Mouse (Mus musculus): ENCODE results near the gene Nudt2. TPM values are rescaled to one million over a fixed set of nuclear protein-coding genes. Genes with fewer than 3 reads are reported as not detected.

Gene Nudt2
- polyA plus RNA-seq, 1 experiment from 2014 or later, result 59.7 TPM

- 9% methylated on average over 20 of the region's 20 CpGs for WGBS
- DNase-seq (ENCODE audit: low spot score), result peak; percentile 56
- peak; percentile 49; the same call in 1 of the 2 replicates for ATAC-seq (replicated peaks; ENCODE audit: insufficient number of reproducible peaks, low FRiP score, low TSS enrichment, low read depth)
- Histone ChIP-seq H3K27me3 (ENCODE audit: control insufficient read depth, insufficient read depth, low read length) (peaks cover 39% of the 10 kb centered on the region), H3K9ac (replicated peaks; ENCODE audit: low read length) (peak overlapping the region; percentile 51), H3K4me2 (ENCODE audit: low read depth, low read length) (peak overlapping the region; percentile 74), H3K9me3 (replicated peaks; ENCODE audit: control insufficient read depth, low read length) (no peaks in the 10 kb centered on the region), H3K36me3 (replicated peaks; ENCODE audit: control insufficient read depth, insufficient read depth, low read depth, low read length) (no peaks in the 10 kb centered on the region), H3K27ac (replicated peaks; ENCODE audit: low read depth, low read length) (0 out of 2 replicates have a peak overlapping the region, but pooled peaks have one; percentile 8), H3K4me3 (ENCODE audit: low read depth, low read length) (peak overlapping the region; percentile 37), H3K4me1 (ENCODE audit: control insufficient read depth, insufficient read depth, low read length) (peaks cover 14% of the 10 kb centered on the region; the same call in 1 of the 2 replicates)
Measured at GRCm38 (mm10) chr4:41502171-41502940, 37.4 kb downstream of the Nudt2 start.

- peaks cover 10% of the 10 kb centered on the region; the same call in 1 of the 2 replicates for H3K4me1 ChIP-seq (ENCODE audit: control insufficient read depth, insufficient read depth, low read length)
- H3K9me3 ChIP-seq (replicated peaks; ENCODE audit: control insufficient read depth, low read length), result no peaks in the 10 kb centered on the region
- peaks cover 32% of the 10 kb centered on the region for H3K27me3 ChIP-seq (ENCODE audit: control insufficient read depth, insufficient read depth, low read length)
- H3K36me3 ChIP-seq (replicated peaks; ENCODE audit: control insufficient read depth, insufficient read depth, low read depth, low read length), result no peaks in the 10 kb centered on the region
- DNase-seq (ENCODE audit: low spot score) (peak; percentile 98), ATAC-seq (replicated peaks; ENCODE audit: insufficient number of reproducible peaks, low FRiP score, low TSS enrichment, low read depth) (peak; percentile 91)
- peak within 1 kb of the TSS; percentile 74 for H3K4me2 ChIP-seq (ENCODE audit: low read depth, low read length)
- under 1% methylated on average over 18 of the region's 18 CpGs for WGBS
- H3K9ac ChIP-seq (replicated peaks; ENCODE audit: low read length), result peak within 1 kb of the TSS; percentile 51
- H3K4me3 ChIP-seq (ENCODE audit: low read depth, low read length), result peak within 1 kb of the TSS; percentile 37
- H3K27ac ChIP-seq (replicated peaks; ENCODE audit: low read depth, low read length), result 0 out of 2 replicates have a peak within 1 kb of the TSS, but pooled peaks have one; percentile 8
Measured at GRCm38 (mm10) chr4:41502986-41503412, 38.0 kb downstream of the Nudt2 start, which contains the start of gene AI464131. TSS of gene AI464131 (minus strand) at chr4:41503076.

GRCm38 (mm10) chr4:41504325-41504724 is 39.4 kb downstream of the Nudt2 start:
- ATAC-seq (replicated peaks; ENCODE audit: insufficient number of reproducible peaks, low FRiP score, low TSS enrichment, low read depth) (no peak), DNase-seq (ENCODE audit: low spot score) (no peak)
- no peaks in the 10 kb centered on the region for H3K36me3 ChIP-seq (replicated peaks; ENCODE audit: control insufficient read depth, insufficient read depth, low read depth, low read length)
- no peak overlapping the region for H3K9ac ChIP-seq (replicated peaks; ENCODE audit: low read length)
- H3K27me3 ChIP-seq (ENCODE audit: control insufficient read depth, insufficient read depth, low read length), result peaks cover 19% of the 10 kb centered on the region
- H3K9me3 ChIP-seq (replicated peaks; ENCODE audit: control insufficient read depth, low read length), result no peaks in the 10 kb centered on the region
- H3K4me2 ChIP-seq (ENCODE audit: low read depth, low read length), result no peak overlapping the region
- H3K4me1 ChIP-seq (ENCODE audit: control insufficient read depth, insufficient read depth, low read length), result peaks cover 2% of the 10 kb centered on the region; the same call in 1 of the 2 replicates
- H3K27ac ChIP-seq (replicated peaks; ENCODE audit: low read depth, low read length), result no peak overlapping the region
- WGBS, result 69% methylated on average over 5 of the region's 5 CpGs
- H3K4me3 ChIP-seq (ENCODE audit: low read depth, low read length), result no peak overlapping the region

- H3K4me1 ChIP-seq (ENCODE audit: control insufficient read depth, insufficient read depth, low read length), result peaks cover 2% of the 10 kb centered on the region; the same call in 1 of the 2 replicates
- peaks cover 11% of the 10 kb centered on the region for H3K27me3 ChIP-seq (ENCODE audit: control insufficient read depth, insufficient read depth, low read length)
- ATAC-seq (replicated peaks; ENCODE audit: insufficient number of reproducible peaks, low FRiP score, low TSS enrichment, low read depth), result no peak
- H3K27ac ChIP-seq (replicated peaks; ENCODE audit: low read depth, low read length), result no peak overlapping the region
- no peak for DNase-seq (ENCODE audit: low spot score)
- 47% methylated on average over 11 of the region's 11 CpGs for WGBS
- H3K4me3 ChIP-seq (ENCODE audit: low read depth, low read length), result no peak overlapping the region
- no peak overlapping the region for H3K9ac ChIP-seq (replicated peaks; ENCODE audit: low read length)
- H3K9me3 ChIP-seq (replicated peaks; ENCODE audit: control insufficient read depth, low read length), result no peaks in the 10 kb centered on the region
- no peak overlapping the region for H3K4me2 ChIP-seq (ENCODE audit: low read depth, low read length)
- H3K36me3 ChIP-seq (replicated peaks; ENCODE audit: control insufficient read depth, insufficient read depth, low read depth, low read length), result no peaks in the 10 kb centered on the region
Measured at GRCm38 (mm10) chr4:41505131-41505551, 40.2 kb downstream of the Nudt2 start.

GRCm38 (mm10) chr4:41506156-41506555 is 41.2 kb downstream of the Nudt2 start:
- H3K9ac ChIP-seq (replicated peaks; ENCODE audit: low read length), result no peak overlapping the region
- no peak for ATAC-seq (replicated peaks; ENCODE audit: insufficient number of reproducible peaks, low FRiP score, low TSS enrichment, low read depth)
- H3K27me3 ChIP-seq (ENCODE audit: control insufficient read depth, insufficient read depth, low read length), result 0 out of 2 replicates have a peak, but pooled peaks cover 2% of the 10 kb centered on the region
- H3K9me3 ChIP-seq (replicated peaks; ENCODE audit: control insufficient read depth, low read length), result no peaks in the 10 kb centered on the region
- peak overlapping the region; percentile 87; the same call in 1 of the 2 replicates for H3K4me2 ChIP-seq (ENCODE audit: low read depth, low read length)
- peak overlapping the region; percentile 41; the same call in 1 of the 2 replicates for H3K4me3 ChIP-seq (ENCODE audit: low read depth, low read length)
- no peaks in the 10 kb centered on the region for H3K36me3 ChIP-seq (replicated peaks; ENCODE audit: control insufficient read depth, insufficient read depth, low read depth, low read length)
- DNase-seq (ENCODE audit: low spot score), result peak; percentile 70
- 10% methylated on average over 13 of the region's 13 CpGs for WGBS
- H3K4me1 ChIP-seq (ENCODE audit: control insufficient read depth, insufficient read depth, low read length), result peaks cover 2% of the 10 kb centered on the region; the same call in 1 of the 2 replicates
- no peak overlapping the region for H3K27ac ChIP-seq (replicated peaks; ENCODE audit: low read depth, low read length)

- no peak overlapping the region for H3K27ac ChIP-seq (replicated peaks; ENCODE audit: low read depth, low read length)
- DNase-seq (ENCODE audit: low spot score), result peak; percentile 90
- ATAC-seq (replicated peaks; ENCODE audit: insufficient number of reproducible peaks, low FRiP score, low TSS enrichment, low read depth), result peak; percentile 57; the same call in 1 of the 2 replicates
- H3K9ac ChIP-seq (replicated peaks; ENCODE audit: low read length), result peak overlapping the region; percentile 66
- H3K9me3 ChIP-seq (replicated peaks; ENCODE audit: control insufficient read depth, low read length), result no peaks in the 10 kb centered on the region
- H3K4me3 ChIP-seq (ENCODE audit: low read depth, low read length), result peak overlapping the region; percentile 41
- peak overlapping the region; percentile 87 for H3K4me2 ChIP-seq (ENCODE audit: low read depth, low read length)
- WGBS, result under 1% methylated on average over 29 of the region's 29 CpGs
- H3K27me3 ChIP-seq (ENCODE audit: control insufficient read depth, insufficient read depth, low read length), result no peaks in the 10 kb centered on the region
- peaks cover 2% of the 10 kb centered on the region; the same call in 1 of the 2 replicates for H3K4me1 ChIP-seq (ENCODE audit: control insufficient read depth, insufficient read depth, low read length)
- no peaks in the 10 kb centered on the region for H3K36me3 ChIP-seq (replicated peaks; ENCODE audit: control insufficient read depth, insufficient read depth, low read depth, low read length)
Measured at GRCm38 (mm10) chr4:41506906-41507305, 42.0 kb downstream of the Nudt2 start.

GRCm38 (mm10) chr4:41507326-41507924 is 42.5 kb downstream of the Nudt2 start:
- DNase-seq (ENCODE audit: low spot score), result peak; percentile 59
- no peaks in the 10 kb centered on the region for H3K4me1 ChIP-seq (ENCODE audit: control insufficient read depth, insufficient read depth, low read length)
- peak overlapping the region; percentile 41 for H3K4me3 ChIP-seq (ENCODE audit: low read depth, low read length)
- ATAC-seq (replicated peaks; ENCODE audit: insufficient number of reproducible peaks, low FRiP score, low TSS enrichment, low read depth), result 0 out of 2 replicates have a peak, but pooled peaks have one; percentile 1
- peak overlapping the region; percentile 66 for H3K9ac ChIP-seq (replicated peaks; ENCODE audit: low read length)
- peak overlapping the region; percentile 87 for H3K4me2 ChIP-seq (ENCODE audit: low read depth, low read length)
- no peaks in the 10 kb centered on the region for H3K36me3 ChIP-seq (replicated peaks; ENCODE audit: control insufficient read depth, insufficient read depth, low read depth, low read length)
- no peaks in the 10 kb centered on the region for H3K9me3 ChIP-seq (replicated peaks; ENCODE audit: control insufficient read depth, low read length)
- no peaks in the 10 kb centered on the region for H3K27me3 ChIP-seq (ENCODE audit: control insufficient read depth, insufficient read depth, low read length)
- H3K27ac ChIP-seq (replicated peaks; ENCODE audit: low read depth, low read length), result no peak overlapping the region
- under 1% methylated on average over 22 of the region's 22 CpGs for WGBS
